Mouse (Mus musculus): ENCODE results near the gene Eps8l3. TPM values are rescaled to one million over a fixed set of nuclear protein-coding genes. Genes with fewer than 3 reads are reported as not detected.

Eps8l3 gene
- polyA plus RNA-seq (2017; shearing (Covaris generic)), result not detected

GRCm38 (mm10) chr3:107877005-107877404, at the start of gene Eps8l3:
Gene Eps8l3, plus strand, starts transcription at chr3:107877229.

GRCm38 (mm10) chr3:107895720-107896569, 18.9 kb downstream of the Eps8l3 start, which contains the start of gene Gstm5:
Gene Gstm5, plus strand, starts transcription at chr3:107895821.

GRCm38 (mm10) chr3:107931670-107932069, 54.6 kb downstream of the Eps8l3 start, which contains the start of gene Gstm7:
Gene Gstm7, minus strand, starts transcription at chr3:107931817.

Other genes starting within 250 kb of the Eps8l3 start
- not detected for gene Gm10961, start 245.9 kb upstream of the Eps8l3 start, polyA plus RNA-seq (2017; shearing (Covaris generic))
- 49.6 TPM for gene Strip1, start 245.5 kb upstream of the Eps8l3 start, polyA plus RNA-seq (2017; shearing (Covaris generic))
- 75.2 TPM for gene Ahcyl1, start 180.7 kb upstream of the Eps8l3 start, polyA plus RNA-seq (2017; shearing (Covaris generic))
- gene Csf1, start 116.8 kb upstream of the Eps8l3 start, polyA plus RNA-seq (2017; shearing (Covaris generic)), result 3.3 TPM
- 0.95 TPM for gene Gstm5, start 18.6 kb downstream of the Eps8l3 start, polyA plus RNA-seq (2017; shearing (Covaris generic))
- gene Gstm7, start 54.6 kb downstream of the Eps8l3 start, polyA plus RNA-seq (2017; shearing (Covaris generic)), result not detected
- gene Gstm6, start 66.5 kb downstream of the Eps8l3 start, polyA plus RNA-seq (2017; shearing (Covaris generic)), result not detected
- gene Gstm3, start 92.1 kb downstream of the Eps8l3 start, polyA plus RNA-seq (2017; shearing (Covaris generic)), result not detected
- gene Gstm2, start 109.2 kb downstream of the Eps8l3 start, polyA plus RNA-seq (2017; shearing (Covaris generic)), result not detected
- not detected for gene Gstm1, start 140.7 kb downstream of the Eps8l3 start, polyA plus RNA-seq (2017; shearing (Covaris generic))
- 3.4 TPM for gene Gstm4, start 167.7 kb downstream of the Eps8l3 start, polyA plus RNA-seq (2017; shearing (Covaris generic))
- 23.0 TPM for gene Ampd2, start 209.4 kb downstream of the Eps8l3 start, polyA plus RNA-seq (2017; shearing (Covaris generic))
- not detected for gene Gnat2, start 215.6 kb downstream of the Eps8l3 start, polyA plus RNA-seq (2017; shearing (Covaris generic))

Measured in effector memory CD4-positive, alpha-beta T cell, adult 5 months (primary cell).